Mouse (Mus musculus) cortical plate, adult 2 months (tissue): ENCODE data around the gene Pbx2.

ENCODE experiments used
- CTCF ChIP-seq: fragments of 200-500 bp; IDR thresholded peaks from 2 replicates; pipeline ENCODE4 v1.5.1; 2011; ENCODE audit warnings: mild to moderate bottlenecking, control low read depth, low read length; ENCODE audit not compliant: insufficient read depth; ENCODE audit errors: extremely low read depth
- POLR2A ChIP-seq: fragments of 200-500 bp; IDR thresholded peaks from 2 replicates; pipeline ENCODE4 v1.6.1; 2011; ENCODE audit warnings: mild to moderate bottlenecking, low read length, control low read depth; ENCODE audit not compliant: insufficient read depth; ENCODE audit errors: extremely low read depth

- TF ChIP-seq CTCF = 0 out of 2 replicates have a peak, but pooled peaks have one; percentile 17
- TF ChIP-seq POLR2A = no peak
Measured at GRCm38 (mm10) chr17:34623161-34623560, 32.1 kb downstream of the Pbx2 start.
